In the genomic region with DNA sequence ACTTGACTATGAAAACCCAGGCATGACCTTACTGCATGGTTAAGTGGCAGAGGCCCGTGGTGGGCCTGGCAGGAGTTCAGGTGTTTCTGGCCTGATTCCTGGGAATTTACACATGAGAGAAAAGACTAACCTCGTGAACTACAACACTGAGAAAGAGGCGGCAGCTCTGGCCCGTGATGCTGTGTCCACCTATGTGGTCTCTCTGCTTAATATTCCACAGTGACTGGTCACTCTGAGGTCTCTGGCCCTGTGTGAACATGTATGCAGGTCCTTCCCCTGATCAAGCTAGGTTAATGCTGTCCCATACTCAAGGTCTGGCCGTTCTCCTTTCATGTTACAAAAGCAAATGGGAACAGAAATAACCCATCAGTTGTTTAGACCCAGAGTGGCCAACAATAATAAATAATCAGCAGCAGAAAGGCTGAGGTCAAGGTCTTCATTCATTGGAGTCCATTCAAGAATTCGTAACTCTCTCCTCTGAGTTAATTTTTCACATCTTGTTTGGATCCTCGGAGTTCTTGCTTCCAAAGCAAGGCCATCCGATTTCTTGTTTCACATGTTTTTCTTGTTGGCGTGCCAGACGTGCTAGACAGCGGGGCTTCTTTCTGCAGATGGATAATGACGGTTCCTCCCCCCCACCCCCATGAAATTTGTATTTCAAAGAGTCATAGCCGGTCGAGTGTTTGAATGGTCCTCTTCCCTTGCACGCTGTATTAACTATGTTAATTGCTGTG, we compare ENCODE assay signal across 9 mouse cellular contexts.
A peak's percentile ranks its signal among the peaks of the same experiment; 100 is the strongest.
DNase-seq lines count a peak whose midpoint lies in the region; ATAC-seq and TF ChIP-seq lines count a peak whose summit lies in the region.
"Had no signal": no experiment of that assay in that cellular context is flagged by ENCODE, and none has a peak within 500 bp of the region (broad histone marks: within the 10 kb centered on the region; RNA-seq: fewer than 3 reads in every experiment).

No protein-coding gene starts in this region.

- H3K9me3 ChIP-seq in intestine, embryonic 14.5 days (ENCODE audit: control insufficient read depth, low read length), result no peaks in the 10 kb centered on the region
- no peaks in the 10 kb centered on the region for H3K9me3 ChIP-seq in lung, embryonic 16.5 days (ENCODE audit: control insufficient read depth, low read length)

- 76% methylated on average over 15 of the region's 15 CpGs for WGBS in intestine, embryonic 14.5 days
- WGBS in lung, embryonic 16.5 days, result 38% methylated on average over 15 of the region's 15 CpGs
- 89% methylated on average over 15 of the region's 15 CpGs for WGBS in thymus, adult 2 months

- peaks cover 2% of the 10 kb centered on the region; the same call in 1 of the 2 replicates for H3K4me1 ChIP-seq in intestine, embryonic 14.5 days (replicated peaks; ENCODE audit: control insufficient read depth, insufficient read depth, low read length)
- peaks cover 13% of the 10 kb centered on the region for H3K4me1 ChIP-seq in lung, embryonic 16.5 days (replicated peaks; ENCODE audit: control insufficient read depth, insufficient read depth, low read length)
- H3K4me1 ChIP-seq in thymus, adult 2 months (replicated peaks; ENCODE audit: control insufficient read depth, insufficient read depth, low read length), result no peaks in the 10 kb centered on the region
- H3K4me1 ChIP-seq: megakaryocyte, embryonic 14.5 days had no signal

- H3K4me3 ChIP-seq in intestine, embryonic 14.5 days (ENCODE audit: low read depth, low read length), result no peak overlapping the region
- H3K4me3 ChIP-seq in lung, embryonic 16.5 days (ENCODE audit: low read length), result no peak overlapping the region
- H3K4me3 ChIP-seq in thymus, adult 2 months (ENCODE audit: control insufficient read depth, insufficient read depth, low read length), result no peak overlapping the region
- H3K4me3 ChIP-seq: megakaryocyte, embryonic 14.5 days had no signal

- H3K36me3 ChIP-seq in intestine, embryonic 14.5 days (ENCODE audit: control insufficient read depth, insufficient read depth, low read length), result no peaks in the 10 kb centered on the region
- no peaks in the 10 kb centered on the region for H3K36me3 ChIP-seq in lung, embryonic 16.5 days (ENCODE audit: control insufficient read depth, insufficient read depth, low read length)
- no peaks in the 10 kb centered on the region for H3K36me3 ChIP-seq in thymus, adult 2 months (ENCODE audit: control insufficient read depth, insufficient read depth, low read length)

- H3K27ac ChIP-seq in intestine, embryonic 14.5 days (ENCODE audit: low read depth), result 0 out of 2 replicates have a peak overlapping the region, but pooled peaks have one; percentile 11
- peak overlapping the region; percentile 65 for H3K27ac ChIP-seq in lung, embryonic 16.5 days (ENCODE audit: low read length)
- no peak overlapping the region for H3K27ac ChIP-seq in thymus, adult 2 months (ENCODE audit: control insufficient read depth, insufficient read depth, low read length)

- no peak for ATAC-seq in intestine, embryonic 14.5 days (replicated peaks; ENCODE audit: low FRiP score, low TSS enrichment, low read depth)
- ATAC-seq in lung, embryonic 16.5 days (ENCODE audit: low read depth), result peak; percentile 71

- H3K9ac ChIP-seq in intestine, embryonic 14.5 days (ENCODE audit: low read length), result no peak overlapping the region
- no peak overlapping the region for H3K9ac ChIP-seq in lung, embryonic 16.5 days (ENCODE audit: low read length)

- peak; percentile 20 for DNase-seq in gastrocnemius, postnatal 10 days
- no peak for DNase-seq in gastrocnemius, postnatal 25 days
- peak; percentile 59 for DNase-seq in adrenal gland, postnatal 10 days
- no peak for DNase-seq in intestine, embryonic 14.5 days (ENCODE audit: low spot score)
- no peak for DNase-seq in thymus, adult 2 months
- DNase-seq in spleen, postnatal 36 days (ENCODE audit: low spot score in 2 of 2), result no peak
- DNase-seq in cerebellum, postnatal 4 days (ENCODE audit: low spot score in 2 of 2), result no peak

- H3K27me3 ChIP-seq in intestine, embryonic 14.5 days (replicated peaks; ENCODE audit: control insufficient read depth, insufficient read depth, low read length), result no peaks in the 10 kb centered on the region
- H3K27me3 ChIP-seq in lung, embryonic 16.5 days (ENCODE audit: control insufficient read depth, insufficient read depth, low read depth, low read length), result no peaks in the 10 kb centered on the region
- no peaks in the 10 kb centered on the region for H3K27me3 ChIP-seq in thymus, adult 2 months (ENCODE audit: control insufficient read depth, insufficient read depth, low read length)

- no peak for TF ChIP-seq POLR2A in thymus, adult 2 months (IDR thresholded peaks at IDR 0.05; ENCODE audit: control insufficient read depth, extremely low read depth, insufficient read depth, low read length, poor library complexity)

- H3K4me2 ChIP-seq in intestine, embryonic 14.5 days (ENCODE audit: low read length), result no peak overlapping the region
- no peak overlapping the region for H3K4me2 ChIP-seq in lung, embryonic 16.5 days (ENCODE audit: low read depth, low read length)

- no peak for TF ChIP-seq CTCF in thymus, adult 2 months (IDR thresholded peaks at IDR 0.05; ENCODE audit: borderline replicate concordance, control insufficient read depth, extremely low read depth, insufficient read depth, low read length, poor library complexity)

Comparison
In these comparisons a context has a peak if more than half of its experiments do, and no peak if none do; other contexts are left out.
1. DNase-seq: peak in gastrocnemius, postnatal 10 days (single experiment) and adrenal gland, postnatal 10 days (single experiment); none in gastrocnemius, postnatal 25 days (single experiment), intestine, embryonic 14.5 days (single experiment), thymus, adult 2 months (single experiment), spleen, postnatal 36 days (0 of 2) and cerebellum, postnatal 4 days (0 of 2).